Mouse (Mus musculus): ENCODE data around the gene Pip5k1a. TPM values are rescaled to one million over a fixed set of nuclear protein-coding genes. Genes with fewer than 3 reads are reported as not detected.
"Not testable (repeated sequence)": the region's sequence is repeated elsewhere in the genome, so short reads cannot be mapped to it uniquely, and the experiment has no call there.

Pip5k1a gene
- polyA plus RNA-seq, 1 experiment from 2014 or later: 12.7 TPM

DNA sequence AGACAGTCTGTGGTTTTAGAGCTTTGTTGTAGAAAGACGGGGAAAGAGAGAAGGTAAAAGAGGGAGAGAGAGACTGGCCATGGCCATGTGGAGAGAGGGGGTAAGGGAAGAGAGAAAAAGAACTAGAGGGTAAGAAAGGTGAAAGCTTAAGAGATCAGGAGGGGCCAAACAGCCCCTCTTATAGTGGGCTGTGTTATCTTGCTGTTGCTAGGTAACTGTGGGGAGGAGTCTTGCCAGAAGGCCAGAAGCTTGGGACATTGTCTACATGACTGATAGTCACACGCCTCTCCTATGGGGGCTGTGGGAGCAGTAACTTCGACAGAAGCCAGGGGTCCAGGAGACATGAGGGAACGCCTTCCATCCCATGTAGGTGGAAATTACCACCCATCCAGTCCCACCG, 81.5 kb downstream of the Pip5k1a start:
- Histone ChIP-seq H3K9me3 (ENCODE audit: control insufficient read depth, low read length) (no peaks in the 10 kb centered on the region), H3K27ac (replicated peaks in 1 of 2; ENCODE audit: control insufficient read depth in 1 of 2, insufficient read depth in 1 of 2, low read depth in 2 of 2, low read length in 2 of 2) (peak overlapping the region; percentile 42 to 80; a peak in 2 of 4 replicates), H3K4me1 (ENCODE audit: control insufficient read depth in 2 of 2, insufficient read depth in 2 of 2, low read length in 2 of 2) (peaks cover 20 to 30% of the 10 kb centered on the region in 2 experiments), H3K27me3 (ENCODE audit: control insufficient read depth, insufficient read depth, low read length) (no peaks in the 10 kb centered on the region), H3K4me2 (ENCODE audit: low read length) (peak overlapping the region; percentile 69), H3K4me3 (ENCODE audit: control insufficient read depth in 1 of 2, insufficient read depth in 1 of 2, low read depth in 1 of 2, low read length in 2 of 2) (peak overlapping the region in 1 of 2 experiments; percentile 30; a peak in 1 of 4 replicates), H3K9ac (ENCODE audit: low read length) (peak overlapping the region; percentile 65), H3K36me3 (ENCODE audit: control insufficient read depth, insufficient read depth, low read length) (peaks cover 7% of the 10 kb centered on the region; the same call in 1 of the 2 replicates)
- ATAC-seq (ENCODE audit: insufficient number of reproducible peaks, insufficient read depth, low FRiP score, low read depth): 0 out of 2 replicates have a peak, but pooled peaks have one; percentile 2
- WGBS: 24% methylated on average over 5 of the region's 5 CpGs

DNA sequence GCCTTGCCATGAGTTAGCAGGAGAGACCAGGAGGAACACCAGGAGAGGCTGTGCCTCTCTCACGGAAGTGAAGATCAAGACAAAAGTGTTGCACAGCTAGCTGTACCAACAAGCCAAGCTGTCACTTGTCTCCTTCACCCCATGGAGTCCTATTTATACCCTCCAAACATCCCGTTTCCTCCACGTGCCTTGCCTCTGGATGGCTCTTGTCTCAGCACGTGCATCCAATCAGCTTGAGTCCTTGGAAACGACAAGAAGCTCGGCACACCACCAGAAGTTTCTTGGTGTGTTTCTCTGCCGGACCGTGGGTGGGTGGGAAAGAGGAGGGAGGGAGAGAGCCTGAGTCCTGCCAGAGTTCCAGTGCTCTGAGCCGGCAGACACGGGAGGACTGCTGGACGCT, 82.2 kb downstream of the Pip5k1a start:
- peaks cover 20 to 30% of the 10 kb centered on the region in 2 experiments for H3K4me1 ChIP-seq (ENCODE audit: control insufficient read depth in 2 of 2, insufficient read depth in 2 of 2, low read length in 2 of 2)
- WGBS: 6% methylated on average over 11 of the region's 11 CpGs
- H3K4me3 ChIP-seq (ENCODE audit: control insufficient read depth in 1 of 2, insufficient read depth in 1 of 2, low read depth in 1 of 2, low read length in 2 of 2): peak overlapping the region; percentile 17 to 30
- H3K9ac ChIP-seq (ENCODE audit: low read length): peak overlapping the region; percentile 65
- no peaks in the 10 kb centered on the region for H3K9me3 ChIP-seq (ENCODE audit: control insufficient read depth, low read length)
- H3K36me3 ChIP-seq (ENCODE audit: control insufficient read depth, insufficient read depth, low read length): peaks cover under 1% of the 10 kb centered on the region; the same call in 1 of the 2 replicates
- peak overlapping the region; percentile 69 for H3K4me2 ChIP-seq (ENCODE audit: low read length)
- H3K27ac ChIP-seq (replicated peaks in 1 of 2; ENCODE audit: control insufficient read depth in 1 of 2, insufficient read depth in 1 of 2, low read depth in 2 of 2, low read length in 2 of 2): peak overlapping the region; percentile 57 to 80
- no peaks in the 10 kb centered on the region for H3K27me3 ChIP-seq (ENCODE audit: control insufficient read depth, insufficient read depth, low read length)
- ATAC-seq (ENCODE audit: insufficient number of reproducible peaks, insufficient read depth, low FRiP score, low read depth): peak; percentile 65

DNA sequence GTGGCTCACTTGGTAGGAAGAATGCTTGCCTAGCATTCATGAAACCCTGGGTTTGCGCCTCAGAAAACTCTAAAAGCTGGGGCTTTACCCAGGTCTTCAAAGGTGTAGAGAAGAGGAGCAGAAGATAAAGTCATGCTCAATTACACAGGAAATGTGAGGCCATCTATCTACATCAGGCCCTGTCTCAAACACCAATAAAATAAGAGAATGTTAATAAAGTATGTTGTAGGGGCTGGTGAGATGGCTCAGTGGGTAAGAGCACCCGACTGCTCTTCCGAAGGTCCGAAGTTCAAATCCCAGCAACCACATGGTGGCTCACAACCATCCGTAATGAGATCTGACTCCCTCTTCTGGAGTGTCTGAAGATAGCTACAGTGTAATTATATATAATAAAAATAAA, 85.8 kb downstream of the Pip5k1a start:
- H3K4me3 ChIP-seq (ENCODE audit: control insufficient read depth in 1 of 2, insufficient read depth in 1 of 2, low read depth in 1 of 2, low read length in 2 of 2); H3K36me3 ChIP-seq (ENCODE audit: control insufficient read depth, insufficient read depth, low read length); H3K27me3 ChIP-seq (ENCODE audit: control insufficient read depth, insufficient read depth, low read length); H3K9me3 ChIP-seq (ENCODE audit: control insufficient read depth, low read length); ATAC-seq (ENCODE audit: insufficient number of reproducible peaks, insufficient read depth, low FRiP score, low read depth); H3K27ac ChIP-seq (replicated peaks in 1 of 2; ENCODE audit: control insufficient read depth in 1 of 2, insufficient read depth in 1 of 2, low read depth in 2 of 2, low read length in 2 of 2); H3K9ac ChIP-seq (ENCODE audit: low read length); H3K4me2 ChIP-seq (ENCODE audit: low read length): not testable (repeated sequence)
- 82% methylated on average over 4 of the region's 5 CpGs for WGBS
- H3K4me1 ChIP-seq (ENCODE audit: control insufficient read depth in 2 of 2, insufficient read depth in 2 of 2, low read length in 2 of 2): peaks cover 12 to 26% of the 10 kb centered on the region in 2 experiments

DNA sequence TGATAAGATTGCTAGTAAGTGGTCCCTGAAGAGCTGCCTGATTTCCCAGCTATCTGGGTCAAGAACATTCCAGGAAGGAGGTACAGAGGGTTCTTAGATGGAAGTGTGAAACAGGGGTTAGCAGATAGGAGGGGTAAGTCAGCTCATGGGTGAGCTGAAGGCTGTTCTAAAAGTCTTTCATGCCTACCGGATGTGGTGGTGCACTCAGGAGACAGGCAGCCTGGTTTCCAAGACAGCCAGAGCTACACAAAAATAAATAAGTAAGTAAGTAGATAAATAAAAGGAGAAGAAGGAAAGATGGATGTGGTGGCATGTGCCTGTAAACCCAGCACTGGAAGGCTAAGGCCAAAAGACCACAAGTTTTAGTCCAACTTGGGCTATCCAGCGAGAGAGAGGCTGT, 88.0 kb downstream of the Pip5k1a start:
- H3K9ac ChIP-seq (ENCODE audit: low read length): no peak overlapping the region
- 72% methylated on average over 2 of the region's 2 CpGs for WGBS

GRCm38 (mm10) chr3:95016532-95017056, 90.1 kb downstream of the Pip5k1a start:
- H3K27me3 ChIP-seq (ENCODE audit: control insufficient read depth, insufficient read depth, low read length): no peaks in the 10 kb centered on the region
- no peak for ATAC-seq (ENCODE audit: insufficient number of reproducible peaks, insufficient read depth, low FRiP score, low read depth)
- peak overlapping the region; percentile 98 to 99 for H3K27ac ChIP-seq (replicated peaks in 1 of 2; ENCODE audit: control insufficient read depth in 1 of 2, insufficient read depth in 1 of 2, low read depth in 2 of 2, low read length in 2 of 2)
- H3K4me3 ChIP-seq (ENCODE audit: control insufficient read depth in 1 of 2, insufficient read depth in 1 of 2, low read depth in 1 of 2, low read length in 2 of 2): peak overlapping the region; percentile 83 to 88
- peaks cover 3 to 20% of the 10 kb centered on the region in 2 experiments; a peak in 3 of 4 replicates for H3K4me1 ChIP-seq (ENCODE audit: control insufficient read depth in 2 of 2, insufficient read depth in 2 of 2, low read length in 2 of 2)
- WGBS: 4% methylated on average over 21 of the region's 21 CpGs
- H3K4me2 ChIP-seq (ENCODE audit: low read length): peak overlapping the region; percentile 89
- H3K9me3 ChIP-seq (ENCODE audit: control insufficient read depth, low read length): no peaks in the 10 kb centered on the region
- peaks cover 8% of the 10 kb centered on the region for H3K36me3 ChIP-seq (ENCODE audit: control insufficient read depth, insufficient read depth, low read length)
- peak overlapping the region; percentile 84 for H3K9ac ChIP-seq (ENCODE audit: low read length)

More for the DNA sequence above, 88.0 kb downstream of the Pip5k1a start:
- Histone ChIP-seq H3K4me1 (ENCODE audit: control insufficient read depth in 2 of 2, insufficient read depth in 2 of 2, low read length in 2 of 2) (peaks cover 3 to 14% of the 10 kb centered on the region in 2 experiments; a peak in 3 of 4 replicates), H3K36me3 (ENCODE audit: control insufficient read depth, insufficient read depth, low read length) (no peaks in the 10 kb centered on the region), H3K27me3 (ENCODE audit: control insufficient read depth, insufficient read depth, low read length) (no peaks in the 10 kb centered on the region), H3K27ac (replicated peaks in 1 of 2; ENCODE audit: control insufficient read depth in 1 of 2, insufficient read depth in 1 of 2, low read depth in 2 of 2, low read length in 2 of 2) (no peak overlapping the region), H3K4me2 (ENCODE audit: low read length) (no peak overlapping the region), H3K9me3 (ENCODE audit: control insufficient read depth, low read length) (no peaks in the 10 kb centered on the region), H3K4me3 (ENCODE audit: control insufficient read depth in 1 of 2, insufficient read depth in 1 of 2, low read depth in 1 of 2, low read length in 2 of 2) (no peak overlapping the region)
- no peak for ATAC-seq (ENCODE audit: insufficient number of reproducible peaks, insufficient read depth, low FRiP score, low read depth)

DNA sequence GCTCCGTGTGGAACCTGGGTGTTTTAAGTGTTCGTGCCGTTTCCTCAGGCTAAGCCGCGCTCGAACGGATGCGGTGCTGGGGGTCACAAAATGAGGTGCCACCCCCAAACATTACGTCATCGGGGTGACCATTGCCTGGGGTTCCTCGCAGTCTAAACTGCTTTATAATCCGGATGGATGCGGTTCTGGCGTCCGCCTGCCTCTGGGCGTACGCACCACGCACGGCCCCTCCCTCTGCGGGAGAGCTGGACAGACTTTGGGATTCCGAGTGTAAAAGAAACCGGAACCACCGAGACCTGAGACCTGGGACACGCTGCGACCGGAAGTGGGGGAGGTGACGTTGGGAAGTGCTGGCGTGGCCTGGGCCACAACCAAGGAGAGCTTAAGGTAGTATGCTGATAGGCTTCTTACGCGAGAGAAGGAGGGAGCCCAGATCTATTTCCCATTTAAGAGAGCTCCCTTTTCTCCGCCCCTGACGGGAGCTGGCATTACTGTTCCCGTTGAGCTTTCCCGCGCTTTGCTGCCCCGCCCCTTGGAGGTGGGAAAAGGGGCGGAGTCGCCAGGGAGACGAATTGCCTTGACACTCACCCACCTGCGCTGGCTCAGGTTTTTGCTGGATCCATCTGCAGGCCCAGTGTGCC, 90.7 kb downstream of the Pip5k1a start:
- Histone ChIP-seq H3K36me3 (ENCODE audit: control insufficient read depth, insufficient read depth, low read length) (peaks cover 13% of the 10 kb centered on the region), H3K4me3 (ENCODE audit: control insufficient read depth in 1 of 2, insufficient read depth in 1 of 2, low read depth in 1 of 2, low read length in 2 of 2) (peak overlapping the region; percentile 83 to 88), H3K9ac (ENCODE audit: low read length) (peak overlapping the region; percentile 84), H3K27ac (replicated peaks in 1 of 2; ENCODE audit: control insufficient read depth in 1 of 2, insufficient read depth in 1 of 2, low read depth in 2 of 2, low read length in 2 of 2) (peak overlapping the region; percentile 98 to 99), H3K9me3 (ENCODE audit: control insufficient read depth, low read length) (no peaks in the 10 kb centered on the region), H3K4me1 (ENCODE audit: control insufficient read depth in 2 of 2, insufficient read depth in 2 of 2, low read length in 2 of 2) (peaks cover 3 to 20% of the 10 kb centered on the region in 2 experiments; a peak in 3 of 4 replicates), H3K4me2 (ENCODE audit: low read length) (peak overlapping the region; percentile 89), H3K27me3 (ENCODE audit: control insufficient read depth, insufficient read depth, low read length) (no peaks in the 10 kb centered on the region)
- peak; percentile 59 for ATAC-seq (ENCODE audit: insufficient number of reproducible peaks, insufficient read depth, low FRiP score, low read depth)
- under 1% methylated on average over 40 of the region's 40 CpGs for WGBS

DNA sequence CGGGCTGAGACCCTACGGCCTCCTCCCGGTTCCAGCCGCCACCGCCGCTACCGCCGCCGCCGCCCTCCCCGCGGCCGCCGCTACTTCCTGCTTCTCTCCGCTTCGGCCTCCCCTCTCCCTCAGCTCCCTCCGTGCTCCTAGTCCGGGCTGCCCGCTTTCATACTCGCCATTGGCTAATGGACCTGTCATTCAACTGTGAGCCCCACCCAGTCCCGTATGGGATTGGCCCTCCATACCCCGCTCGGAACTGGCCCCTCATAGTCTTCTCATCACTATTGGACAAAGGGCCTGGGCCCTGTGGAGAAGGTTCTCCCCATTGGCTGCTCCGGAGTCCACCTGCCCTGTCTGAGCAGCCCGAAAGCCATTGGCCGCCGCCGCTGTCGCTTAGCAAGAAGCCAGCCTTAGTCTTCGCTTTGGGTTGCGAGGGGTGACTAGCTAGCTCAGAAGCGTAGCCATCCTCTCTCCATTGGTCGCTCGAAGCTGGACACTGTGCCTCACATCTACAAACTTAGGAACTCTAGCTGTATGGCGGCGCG, 91.3 kb downstream of the Pip5k1a start, which contains the start of gene Zfp687:
TSS of gene Zfp687 (minus strand) at position 112 of the 536 bp plus-strand sequence.
- peak within 1 kb of the TSS; percentile 87 for H3K9ac ChIP-seq (ENCODE audit: low read length)
- peak within 1 kb of the TSS; percentile 98 to 99 for H3K27ac ChIP-seq (replicated peaks in 1 of 2; ENCODE audit: control insufficient read depth in 1 of 2, insufficient read depth in 1 of 2, low read depth in 2 of 2, low read length in 2 of 2)
- no peaks in the 10 kb centered on the region for H3K9me3 ChIP-seq (ENCODE audit: control insufficient read depth, low read length)
- peaks cover 20% of the 10 kb centered on the region for H3K36me3 ChIP-seq (ENCODE audit: control insufficient read depth, insufficient read depth, low read length)
- peak; percentile 99 for ATAC-seq (ENCODE audit: insufficient number of reproducible peaks, insufficient read depth, low FRiP score, low read depth)
- under 1% methylated on average over 37 of the region's 37 CpGs for WGBS
- H3K27me3 ChIP-seq (ENCODE audit: control insufficient read depth, insufficient read depth, low read length): no peaks in the 10 kb centered on the region
- H3K4me2 ChIP-seq (ENCODE audit: low read length): peak within 1 kb of the TSS; percentile 93
- peaks cover 3 to 20% of the 10 kb centered on the region in 2 experiments; a peak in 3 of 4 replicates for H3K4me1 ChIP-seq (ENCODE audit: control insufficient read depth in 2 of 2, insufficient read depth in 2 of 2, low read length in 2 of 2)
- H3K4me3 ChIP-seq (ENCODE audit: control insufficient read depth in 1 of 2, insufficient read depth in 1 of 2, low read depth in 1 of 2, low read length in 2 of 2): peak within 1 kb of the TSS; percentile 83 to 88
